Mouse (Mus musculus): Measurements from ENCODE around the gene Peg3.
"Not testable (repeated sequence)": the region's sequence is repeated elsewhere in the genome, so short reads cannot be mapped to it uniquely, and the experiment has no call there.

Peg3 gene

GRCm38 (mm10) chr7:6730241-6730640 is at the start of gene Peg3, which contains the start of gene Usp29:
TSS of gene Peg3 (minus strand) at chr7:6730431.
TSS of gene Usp29 (plus strand) at chr7:6730578.
- in situ Hi-C loops (cut with MseI, MboI): loop anchor here in 1 of 2 experiments (25.0 kb wide), 2 partner anchors 182 to 557 kb away; partner anchors contain the start of gene Gm45844

GRCm38 (mm10) chr7:6779172-6779571 is 48.9 kb upstream of the Peg3 start:
- in situ Hi-C loops (cut with MseI, MboI): no loop called here

DNA sequence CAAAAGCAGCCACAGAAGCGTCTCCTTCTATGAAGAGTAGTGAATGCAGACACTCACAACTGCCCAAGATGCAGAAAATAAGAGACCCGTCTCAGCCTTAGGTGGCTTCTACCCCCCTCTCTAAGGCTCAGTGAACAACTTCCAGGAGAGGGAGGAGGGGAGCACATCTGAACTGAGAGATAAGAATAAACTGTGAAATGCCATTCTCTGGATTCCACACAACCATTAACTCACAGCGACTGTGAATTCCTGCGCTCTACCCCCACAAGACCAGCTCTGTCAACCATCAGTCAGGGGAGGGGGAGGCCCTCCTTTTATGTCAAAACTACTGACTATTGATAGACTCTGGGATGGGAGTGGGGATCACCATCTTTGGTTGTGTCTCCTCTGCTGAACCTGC is 47.5 kb upstream of the Peg3 start:
- in situ Hi-C loops (cut with MseI, MboI): no loop called here

GRCm38 (mm10) chr7:6777107-6777506 is 46.9 kb upstream of the Peg3 start:
- in situ Hi-C loops (cut with MseI, MboI): no loop called here

- in situ Hi-C loops (cut with MseI, MboI): no loop called here
Measured at GRCm38 (mm10) chr7:6776314-6777059, 46.3 kb upstream of the Peg3 start.

DNA sequence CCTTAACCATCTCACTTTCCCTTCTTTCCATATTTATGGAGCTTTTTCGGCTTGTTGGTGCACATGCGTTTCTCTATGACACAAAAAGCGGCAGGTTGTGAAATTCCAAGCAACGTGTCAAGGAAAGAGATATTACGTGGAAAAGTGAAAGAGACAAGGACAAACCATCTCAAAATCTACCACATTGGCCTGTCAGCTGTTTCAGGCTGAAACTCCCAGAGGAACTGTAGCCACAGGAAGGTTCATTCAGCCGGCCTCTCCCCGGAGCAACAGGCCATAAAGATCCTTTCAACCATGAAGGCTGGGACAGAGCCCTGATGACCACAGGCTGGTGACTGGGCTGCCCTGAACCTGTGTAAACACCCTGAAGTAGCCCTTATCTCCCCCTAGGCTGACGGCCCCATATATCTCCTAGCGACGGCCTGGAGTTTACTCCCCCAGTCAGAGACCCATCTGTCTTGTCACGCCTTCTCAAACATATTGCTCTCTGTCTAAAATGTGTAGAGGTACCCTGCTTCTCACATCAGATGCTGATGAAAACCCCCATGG is 43.7 kb upstream of the Peg3 start:
- in situ Hi-C loops (cut with MseI, MboI): not testable (repeated sequence)

GRCm38 (mm10) chr7:6770286-6770685 is 40.1 kb upstream of the Peg3 start:
- in situ Hi-C loops (cut with MseI, MboI): no loop called here

- in situ Hi-C loops (cut with MseI, MboI): no loop called here
Measured at GRCm38 (mm10) chr7:6765240-6765639, 35.0 kb upstream of the Peg3 start.

- in situ Hi-C loops (cut with MseI, MboI): no loop called here
Measured at GRCm38 (mm10) chr7:6760170-6760569, 29.9 kb upstream of the Peg3 start.

- in situ Hi-C loops (cut with MseI, MboI): no loop called here
Measured at GRCm38 (mm10) chr7:6759698-6760097, 29.5 kb upstream of the Peg3 start.

DNA sequence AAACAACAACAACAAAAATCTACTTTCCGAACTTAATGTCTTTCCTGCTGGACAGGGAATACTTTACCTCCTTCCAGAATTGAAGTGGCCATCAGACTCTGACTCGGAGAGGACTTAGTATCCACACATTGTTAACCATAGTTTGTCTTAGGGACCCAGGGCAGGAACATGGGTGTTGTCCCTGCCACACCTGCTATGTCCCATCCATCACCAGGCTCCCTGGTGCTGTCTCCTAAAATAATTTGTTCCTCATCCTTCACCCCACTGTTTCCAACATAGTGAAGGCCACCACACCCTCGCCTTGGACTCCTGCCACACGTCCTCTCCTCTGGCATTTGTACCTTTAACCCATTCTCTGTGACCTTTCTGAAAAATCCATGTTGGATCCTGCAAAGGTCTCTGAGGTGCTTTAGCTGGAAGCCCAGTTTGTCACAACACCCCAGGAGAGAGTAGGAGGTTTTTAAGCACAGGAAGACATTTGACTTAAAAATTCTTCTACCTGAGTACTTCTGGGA is 26.6 kb upstream of the Peg3 start:
- in situ Hi-C loops (cut with MseI, MboI): no loop called here

DNA sequence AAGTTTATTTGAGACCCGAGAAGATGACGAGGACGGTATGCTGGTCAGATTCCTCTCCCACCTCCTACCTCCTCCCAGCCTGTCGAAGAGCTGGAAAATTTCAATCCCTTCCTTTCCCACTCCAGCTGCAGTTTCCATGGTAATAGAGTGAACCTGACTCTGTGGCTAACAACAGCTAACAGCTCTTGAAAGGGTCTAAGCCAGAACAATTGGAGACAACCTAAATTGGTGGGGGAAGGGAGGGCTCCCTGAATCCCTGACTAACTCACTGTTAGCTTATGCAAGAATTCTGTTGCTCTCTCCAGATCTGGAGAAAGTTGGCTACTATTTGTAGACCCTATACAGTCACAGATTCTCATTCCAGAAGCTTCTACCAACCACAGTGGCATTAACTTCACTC is 23.2 kb upstream of the Peg3 start:
- in situ Hi-C loops (cut with MseI, MboI): no loop called here

- in situ Hi-C loops (cut with MseI, MboI): loop anchor here in 1 of 2 experiments (25.0 kb wide), 2 partner anchors 163 to 538 kb away; partner anchors contain the start of gene Gm45844
Measured at GRCm38 (mm10) chr7:6749196-6749595, 19.0 kb upstream of the Peg3 start.

- in situ Hi-C loops (cut with MseI, MboI): loop anchor here in 1 of 2 experiments (25.0 kb wide), 2 partner anchors 168 to 543 kb away; partner anchors contain the start of gene Gm45844
Measured at GRCm38 (mm10) chr7:6744281-6744904, 14.2 kb upstream of the Peg3 start.

GRCm38 (mm10) chr7:6736060-6736459 is 5.8 kb upstream of the Peg3 start:
- in situ Hi-C loops (cut with MseI, MboI): loop anchor here in 1 of 2 experiments (25.0 kb wide), 2 partner anchors 176 to 551 kb away; partner anchors contain the start of gene Gm45844

- in situ Hi-C loops (cut with MseI, MboI): loop anchor here in 1 of 2 experiments (25.0 kb wide), 2 partner anchors 180 to 555 kb away; partner anchors contain the start of gene Gm45844
Measured at GRCm38 (mm10) chr7:6731930-6732329, 1.7 kb upstream of the Peg3 start.

GRCm38 (mm10) chr7:6731373-6731772 is 1.1 kb upstream of the Peg3 start:
- in situ Hi-C loops (cut with MseI, MboI): loop anchor here in 1 of 2 experiments (25.0 kb wide), 2 partner anchors 181 to 556 kb away; partner anchors contain the start of gene Gm45844

- in situ Hi-C loops (cut with MseI, MboI): loop anchor here in 1 of 2 experiments (25.0 kb wide), 2 partner anchors 182 to 556 kb away; partner anchors contain the start of gene Gm45844
Measured at GRCm38 (mm10) chr7:6730801-6731200, 570 bp upstream of the Peg3 start.

DNA sequence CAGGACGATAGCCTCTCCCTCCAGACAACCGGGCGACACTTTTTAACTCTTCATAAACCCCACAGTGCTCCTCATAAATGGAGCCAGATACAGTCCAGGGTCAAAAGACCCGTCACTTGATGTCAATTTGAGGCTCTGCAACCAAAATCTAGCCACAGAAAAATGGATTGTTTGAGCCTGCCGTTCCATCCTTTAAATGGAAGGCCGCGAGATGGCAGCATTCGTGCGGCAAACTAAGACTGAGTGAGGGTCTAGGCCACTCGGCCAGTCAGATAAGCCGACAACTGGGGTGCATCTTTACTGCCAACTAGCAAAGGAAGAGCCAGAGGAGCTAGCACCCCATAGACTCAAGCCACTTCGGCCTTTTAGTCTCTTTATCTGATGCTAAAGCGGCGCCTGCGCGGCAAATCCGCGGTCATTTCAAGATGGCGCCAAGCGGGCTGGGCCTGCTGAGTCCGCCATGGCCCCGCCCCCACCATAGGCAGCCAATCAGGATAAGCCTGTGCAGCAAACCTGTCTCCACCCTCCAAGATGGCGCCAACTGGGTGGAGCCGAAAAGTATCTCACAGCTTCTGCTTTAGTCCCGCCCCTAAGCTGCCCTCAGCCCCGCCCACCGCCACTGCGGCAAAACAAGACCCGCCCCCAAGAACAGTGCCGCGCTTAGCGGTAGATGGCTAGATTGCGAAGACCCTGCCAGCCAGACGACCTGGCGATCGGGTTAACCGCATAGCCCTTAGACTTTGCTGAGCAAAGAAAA is 992 bp downstream of the Peg3 start:
- in situ Hi-C loops (cut with MseI, MboI): loop anchor here in 1 of 2 experiments (25.0 kb wide), 2 partner anchors 183 to 558 kb away; partner anchors contain the start of gene Gm45844

GRCm38 (mm10) chr7:6728263-6728931 is 1.8 kb downstream of the Peg3 start:
- in situ Hi-C loops (cut with MseI, MboI): loop anchor here in 1 of 2 experiments (25.0 kb wide), 2 partner anchors 184 to 559 kb away; partner anchors contain the start of gene Gm45844
